Mouse (Mus musculus) ovary, postnatal 14 days (tissue): Measurements from ENCODE around the gene A730015C16Rik.

Source experiments
- DNase-seq: peaks from one replicate; pipeline ENCODE4 v3.0.0; 2022; ENCODE audit warnings: low spot score

A730015C16Rik gene

GRCm38 (mm10) chr4:108830698-108831097 lies 17.7 kb downstream of the A730015C16Rik start:
- no peak for DNase-seq

- no peak for DNase-seq
These were observed 21.8 kb downstream of the A730015C16Rik start for GRCm38 (mm10) chr4:108826643-108827042.

- DNase-seq, result no peak
These were observed 22.3 kb downstream of the A730015C16Rik start for GRCm38 (mm10) chr4:108826096-108826495.

- no peak for DNase-seq
These were observed 22.7 kb downstream of the A730015C16Rik start for GRCm38 (mm10) chr4:108825677-108826076.

GRCm38 (mm10) chr4:108811550-108811949 lies 36.9 kb downstream of the A730015C16Rik start:
- DNase-seq, result no peak

- DNase-seq, result no peak
These were observed 37.3 kb downstream of the A730015C16Rik start for GRCm38 (mm10) chr4:108811142-108811541.

- DNase-seq, result no peak
These were observed 44.9 kb downstream of the A730015C16Rik start for GRCm38 (mm10) chr4:108803535-108803934.

GRCm38 (mm10) chr4:108798083-108798830 lies 50.2 kb downstream of the A730015C16Rik start:
- DNase-seq, result peak; percentile 54
